Mouse (Mus musculus) lung, postnatal 0 days (tissue): ENCODE results near the gene BC055324. TPM values are rescaled to one million over a fixed set of nuclear protein-coding genes. Genes with fewer than 3 reads are reported as not detected.

ENCODE experiments used
- ATAC-seq: fragments of 200-750 bp; cut with Nextera tagmentation; 2 replicates; pipeline ENCODE4 v1.8.0; 2017; ENCODE audit warnings: moderate library complexity
- DNase-seq: peaks from one replicate; pipeline ENCODE4 v3.0.0-alpha.2; 2016; ENCODE audit warnings: low spot score
- H3K27ac ChIP-seq: fragments of 300-500 bp; sonication (generic); 2 replicates; pipeline ENCODE4 v1.5.1; 2014; ENCODE audit warnings: antibody characterized with exemption, mild to moderate bottlenecking, low read length, mixed read lengths
- H3K27me3 ChIP-seq: fragments of 300-500 bp; sonication (generic); replicated peaks from 2 replicates; pipeline ENCODE4 v1.6.1; 2014; ENCODE audit warnings: low read length, mixed read lengths; ENCODE audit not compliant: insufficient read depth
- H3K36me3 ChIP-seq: fragments of 300-500 bp; sonication (generic); 2 replicates; pipeline ENCODE4 v1.6.1; 2014; ENCODE audit warnings: low read length, mixed read lengths; ENCODE audit not compliant: insufficient read depth
- H3K4me1 ChIP-seq: fragments of 300-500 bp; sonication (generic); 2 replicates; pipeline ENCODE4 v1.6.1; 2014; ENCODE audit warnings: antibody characterized with exemption, low read depth, low read length, mixed read lengths; ENCODE audit not compliant: insufficient read depth
- H3K4me2 ChIP-seq: fragments of 300-500 bp; sonication (generic); replicated peaks from 2 replicates; pipeline ENCODE4 v1.6.1; 2014; ENCODE audit warnings: low read depth, mild to moderate bottlenecking, low read length, moderate library complexity, mixed read lengths
- H3K4me3 ChIP-seq: fragments of 300-500 bp; sonication (generic); 2 replicates; pipeline ENCODE4 v1.5.1; 2014; ENCODE audit warnings: low read depth, low read length
- H3K9ac ChIP-seq: fragments of 300-500 bp; sonication (generic); replicated peaks from 2 replicates; pipeline ENCODE4 v1.6.1; 2014; ENCODE audit warnings: low read depth, mild to moderate bottlenecking
- H3K9me3 ChIP-seq: fragments of 300-500 bp; sonication (generic); 2 replicates; pipeline ENCODE4 v1.6.1; 2016; ENCODE audit warnings: low read length, mixed read lengths
- CTCF ChIP-seq: IDR thresholded peaks from 2 replicates; pipeline ENCODE4 v1.5.1; 2016; ENCODE audit warnings: antibody characterized with exemption, mild to moderate bottlenecking
- EP300 ChIP-seq: IDR thresholded peaks from 2 replicates; pipeline ENCODE4 v1.6.1; 2016; ENCODE audit warnings: antibody characterized with exemption, mild to moderate bottlenecking, control low read depth
- WGBS: fragments of 180-500 bp; shearing (Covaris S2); extraction: QIAGEN DNeasy Blood & Tissue Kit; methylation state at CpG from one replicate; pipeline ENCODE4 v1.1.7; 2014; 5-methylcytosine and 5-hydroxymethylcytosine counted together
- polyA plus RNA-seq: library from polyadenylated mRNA; unstranded; fragments of >200 nt; fragmentation: Nextera tagmentation; extraction: Ambion mirVana; gene quantifications from 2 replicates; pipeline ENCODE4 v1.2.1, GENCODE M21; 2015

The BC055324 gene
- polyA plus RNA-seq, 1 experiment from 2014 or later, result 1.4 TPM

DNA sequence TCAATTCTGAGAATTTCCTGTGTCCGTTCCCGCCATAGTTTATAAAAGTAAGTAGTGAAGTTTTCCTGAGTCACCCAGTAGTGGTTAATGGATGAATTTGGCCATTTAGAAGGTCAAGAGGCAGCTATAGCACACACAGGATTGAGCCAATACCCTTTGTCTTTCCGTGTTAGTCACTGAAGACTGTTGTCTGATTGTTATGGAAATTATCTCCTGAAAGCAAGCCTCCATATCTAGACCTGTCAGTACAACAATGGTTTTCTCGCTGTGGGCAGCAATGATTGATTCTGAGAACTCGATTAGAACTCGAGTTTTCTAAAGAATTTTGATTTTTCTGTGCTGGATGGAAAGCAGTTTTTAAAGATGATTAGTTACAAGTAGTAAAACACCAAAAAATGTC lies 25.2 kb upstream of the BC055324 start:
- Histone ChIP-seq H3K36me3 (no peaks in the 10 kb centered on the region), H3K27ac (no peak overlapping the region), H3K9ac (no peak overlapping the region), H3K9me3 (no peaks in the 10 kb centered on the region), H3K4me1 (no peaks in the 10 kb centered on the region), H3K4me2 (no peak overlapping the region), H3K27me3 (no peaks in the 10 kb centered on the region), H3K4me3 (no peak overlapping the region)
- DNase-seq, result no peak
- TF ChIP-seq CTCF (no peak), EP300 (no peak)
- 61% methylated on average over 6 of the region's 6 CpGs for WGBS
- ATAC-seq, result no peak

GRCm38 (mm10) chr1:164018221-164018896 lies 23.8 kb upstream of the BC055324 start:
- WGBS, result 76% methylated on average over 16 of the region's 16 CpGs
- ATAC-seq, result no peak

DNA sequence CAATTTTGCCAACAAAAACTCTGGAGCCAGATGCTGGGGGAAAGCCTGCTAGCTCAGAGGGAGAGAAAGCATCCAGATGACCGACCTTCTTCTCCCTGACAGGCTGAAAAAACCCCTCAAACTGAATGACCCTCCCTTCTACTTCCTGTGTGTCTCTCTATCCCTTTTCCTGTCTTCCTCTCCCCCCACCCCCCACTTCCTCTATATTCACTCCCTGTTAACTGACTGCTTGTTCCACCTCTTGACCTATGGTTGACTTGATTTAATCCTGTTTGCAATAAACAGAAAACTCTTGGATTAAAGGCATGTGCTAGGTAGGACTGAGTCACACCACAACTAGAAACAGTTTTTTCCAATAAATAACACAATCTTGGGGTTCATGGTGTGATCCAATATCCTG lies 20.0 kb upstream of the BC055324 start:
- Histone ChIP-seq H3K4me2 (no peak overlapping the region), H3K36me3 (no peaks in the 10 kb centered on the region), H3K27ac (no peak overlapping the region), H3K27me3 (no peaks in the 10 kb centered on the region), H3K4me1 (no peaks in the 10 kb centered on the region), H3K9ac (no peak overlapping the region), H3K9me3 (no peaks in the 10 kb centered on the region), H3K4me3 (no peak overlapping the region)
- 33% methylated on average over 1 of the region's 1 CpGs for WGBS
- no peak for TF ChIP-seq CTCF
- no peak for TF ChIP-seq EP300
- no peak for ATAC-seq
- no peak for DNase-seq

More at GRCm38 (mm10) chr1:164018221-164018896, 23.8 kb upstream of the BC055324 start:
- Histone ChIP-seq H3K4me3 (no peak overlapping the region), H3K27me3 (no peaks in the 10 kb centered on the region), H3K9me3 (no peaks in the 10 kb centered on the region), H3K36me3 (no peaks in the 10 kb centered on the region), H3K27ac (no peak overlapping the region), H3K9ac (no peak overlapping the region), H3K4me2 (no peak overlapping the region), H3K4me1 (no peaks in the 10 kb centered on the region)
- DNase-seq, result no peak
- TF ChIP-seq EP300 (no peak), CTCF (no peak)

GRCm38 (mm10) chr1:164009235-164009634 lies 14.6 kb upstream of the BC055324 start:
- no peak for TF ChIP-seq EP300
- peak; percentile 71 for TF ChIP-seq CTCF
- no peak for ATAC-seq
- peak; percentile 36 for DNase-seq

GRCm38 (mm10) chr1:164004311-164004710 lies 9.7 kb upstream of the BC055324 start:
- 76% methylated on average over 3 of the region's 3 CpGs for WGBS

More at GRCm38 (mm10) chr1:164009235-164009634, 14.6 kb upstream of the BC055324 start:
- H3K27ac ChIP-seq, result no peak overlapping the region
- no peaks in the 10 kb centered on the region for H3K4me1 ChIP-seq
- H3K27me3 ChIP-seq, result no peaks in the 10 kb centered on the region
- no peak overlapping the region for H3K4me3 ChIP-seq
- WGBS, result 36% methylated on average over 2 of the region's 2 CpGs
- no peaks in the 10 kb centered on the region for H3K9me3 ChIP-seq
- H3K9ac ChIP-seq, result no peak overlapping the region
- H3K36me3 ChIP-seq, result no peaks in the 10 kb centered on the region
- H3K4me2 ChIP-seq, result no peak overlapping the region

GRCm38 (mm10) chr1:164001831-164002452 lies 7.3 kb upstream of the BC055324 start:
- no peaks in the 10 kb centered on the region for H3K36me3 ChIP-seq
- H3K27me3 ChIP-seq, result no peaks in the 10 kb centered on the region
- no peak overlapping the region for H3K27ac ChIP-seq
- no peaks in the 10 kb centered on the region for H3K9me3 ChIP-seq
- H3K4me2 ChIP-seq, result no peak overlapping the region
- H3K4me3 ChIP-seq, result no peak overlapping the region
- DNase-seq (no peak), ATAC-seq (no peak)
- TF ChIP-seq CTCF, result no peak
- TF ChIP-seq EP300, result no peak
- no peak overlapping the region for H3K9ac ChIP-seq
- H3K4me1 ChIP-seq, result no peaks in the 10 kb centered on the region
- 68% methylated on average over 6 of the region's 6 CpGs for WGBS

More at GRCm38 (mm10) chr1:164004311-164004710, 9.7 kb upstream of the BC055324 start:
- DNase-seq (no peak), ATAC-seq (no peak)
- no peak overlapping the region for H3K27ac ChIP-seq
- H3K4me2 ChIP-seq, result no peak overlapping the region
- no peak overlapping the region for H3K9ac ChIP-seq
- H3K27me3 ChIP-seq, result no peaks in the 10 kb centered on the region
- no peaks in the 10 kb centered on the region for H3K36me3 ChIP-seq
- H3K4me3 ChIP-seq, result no peak overlapping the region
- TF ChIP-seq EP300, result no peak
- TF ChIP-seq CTCF, result no peak
- no peaks in the 10 kb centered on the region for H3K4me1 ChIP-seq
- H3K9me3 ChIP-seq, result no peaks in the 10 kb centered on the region
